Mouse (Mus musculus) forebrain, embryonic 13.5 days (tissue): ENCODE measurements at regions not wholly inside any gene's neighbourhood (a gene's known extent, or its start where the extent isn't known, plus 50 kb on each side); places are given as distances from the start of the nearest gene placed in this dataset.

Source experiments
- ATAC-seq: fragments of 200-750 bp; cut with Nextera tagmentation; 2 replicates; pipeline ENCODE4 v1.8.0; 2017
- H3K27ac ChIP-seq: fragments of 300-500 bp; sonication (generic); 2 replicates; pipeline ENCODE4 v1.5.1; 2015; ENCODE audit warnings: inconsistent platforms, mild to moderate bottlenecking, moderate library complexity
- H3K27me3 ChIP-seq: fragments of 300-500 bp; sonication (generic); 2 replicates; pipeline ENCODE4 v1.6.1; 2015; ENCODE audit warnings: mild to moderate bottlenecking, inconsistent platforms
- H3K36me3 ChIP-seq: fragments of 300-500 bp; sonication (generic); 2 replicates; pipeline ENCODE4 v1.6.1; 2015; ENCODE audit warnings: mild to moderate bottlenecking, inconsistent platforms; ENCODE audit not compliant: poor library complexity, severe bottlenecking
- H3K4me1 ChIP-seq: fragments of 300-500 bp; sonication (generic); 2 replicates; pipeline ENCODE4 v1.6.1; 2015; ENCODE audit warnings: inconsistent platforms
- H3K4me2 ChIP-seq: fragments of 300-500 bp; sonication (generic); 2 replicates; pipeline ENCODE4 v1.6.1; 2015; ENCODE audit warnings: inconsistent platforms, mild to moderate bottlenecking, moderate library complexity
- H3K4me3 ChIP-seq: fragments of 300-500 bp; sonication (generic); 2 replicates; pipeline ENCODE4 v1.5.1; 2015; ENCODE audit warnings: mild to moderate bottlenecking, inconsistent platforms
- H3K9ac ChIP-seq: fragments of 300-500 bp; sonication (generic); 2 replicates; pipeline ENCODE4 v1.6.1; 2015; ENCODE audit warnings: mild to moderate bottlenecking, inconsistent platforms
- H3K9me3 ChIP-seq: fragments of 300-500 bp; sonication (generic); replicated peaks from 2 replicates; pipeline ENCODE4 v1.6.1; 2016; ENCODE audit warnings: inconsistent platforms
- WGBS: fragments of 180-500 bp; shearing (Covaris S2); methylation state at CpG from one replicate; pipeline ENCODE4 v1.1.7; 2015; 5-methylcytosine and 5-hydroxymethylcytosine counted together

- Histone ChIP-seq H3K4me2 (no peak overlapping the region), H3K27me3 (no peaks in the 10 kb centered on the region), H3K27ac (no peak overlapping the region; the same call in 1 of the 2 replicates), H3K9ac (0 out of 2 replicates have a peak overlapping the region, but pooled peaks have one; percentile 3), H3K4me3 (no peak overlapping the region), H3K4me1 (peaks cover 24% of the 10 kb centered on the region), H3K9me3 (0 out of 2 replicates have a peak, but pooled peaks cover under 1% of the 10 kb centered on the region), H3K36me3 (no peaks in the 10 kb centered on the region)
- 85% methylated on average over 15 of the region's 15 CpGs for WGBS
- ATAC-seq, result no peak
These were observed 273.0 kb downstream of the Rngtt start for GRCm38 (mm10) chr4:33582986-33583720.

DNA sequence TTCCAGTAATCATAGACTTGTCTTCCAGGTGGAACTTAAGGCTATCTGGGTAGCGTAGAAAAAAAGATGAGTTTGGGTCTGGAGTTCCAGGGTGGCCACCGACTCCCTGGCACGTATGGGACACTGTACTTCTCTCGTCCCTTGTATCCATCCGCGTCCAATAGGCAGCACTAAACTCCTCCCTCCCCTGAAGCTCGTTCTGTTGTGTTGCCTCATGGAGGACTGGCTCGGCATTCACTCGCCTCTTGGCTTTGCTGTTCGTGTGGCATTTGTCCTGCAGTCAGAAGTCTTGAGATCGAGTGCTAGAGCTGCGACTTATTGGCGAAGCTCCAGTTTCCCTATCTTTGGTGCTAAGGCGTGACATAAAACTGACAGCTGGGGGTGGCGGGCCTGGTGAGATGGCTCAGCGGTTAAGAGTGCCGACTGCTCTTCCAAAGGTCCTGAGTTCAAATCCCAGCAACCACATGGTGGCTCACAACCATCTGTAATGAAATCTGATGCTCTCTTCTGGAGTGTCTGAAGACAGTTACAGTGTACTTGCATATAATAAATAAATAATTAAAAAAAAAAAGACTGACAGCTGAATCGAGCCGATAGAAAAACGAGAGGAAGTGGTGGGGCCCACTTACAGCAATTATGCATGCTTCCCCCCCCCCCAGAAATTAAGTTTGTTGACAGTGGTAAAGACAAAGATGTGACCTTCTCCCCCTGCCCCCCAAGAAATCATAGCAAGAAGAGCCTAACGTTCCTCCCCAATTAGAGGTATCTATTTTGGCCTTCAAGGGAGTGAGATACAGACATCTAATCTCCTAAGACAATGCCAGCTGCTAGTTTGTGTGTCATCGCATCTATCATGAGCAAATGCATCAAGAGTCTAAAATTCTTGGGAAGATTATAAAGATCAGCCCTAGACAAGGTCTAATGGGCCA, 274.1 kb downstream of the Rngtt start:
- no peaks in the 10 kb centered on the region for H3K9me3 ChIP-seq
- H3K4me3 ChIP-seq, result no peak overlapping the region
- 89% methylated on average over 22 of the region's 22 CpGs for WGBS
- ATAC-seq, result no peak
- no peak overlapping the region for H3K9ac ChIP-seq
- no peaks in the 10 kb centered on the region for H3K36me3 ChIP-seq
- H3K27ac ChIP-seq, result no peak overlapping the region
- H3K4me1 ChIP-seq, result peaks cover 33% of the 10 kb centered on the region
- no peaks in the 10 kb centered on the region for H3K27me3 ChIP-seq
- no peak overlapping the region for H3K4me2 ChIP-seq

GRCm38 (mm10) chr4:33585821-33586220, 275.7 kb downstream of the Rngtt start:
- Histone ChIP-seq H3K4me3 (no peak overlapping the region), H3K4me1 (peaks cover 36% of the 10 kb centered on the region), H3K36me3 (no peaks in the 10 kb centered on the region), H3K27me3 (no peaks in the 10 kb centered on the region), H3K9ac (no peak overlapping the region), H3K27ac (peak overlapping the region; percentile 67; the same call in 1 of the 2 replicates), H3K4me2 (no peak overlapping the region), H3K9me3 (no peaks in the 10 kb centered on the region)
- 85% methylated on average over 6 of the region's 6 CpGs for WGBS
- ATAC-seq, result no peak

- 30% methylated on average over 4 of the region's 4 CpGs for WGBS
- H3K4me3 ChIP-seq, result no peak overlapping the region
These were observed 276.1 kb downstream of the Rngtt start for GRCm38 (mm10) chr4:33586290-33586614.

GRCm38 (mm10) chr4:33586615-33587451, 276.7 kb downstream of the Rngtt start:
- WGBS, result 8% methylated on average over 15 of the region's 15 CpGs
- peak overlapping the region; percentile 15 for H3K4me3 ChIP-seq
- peak; percentile 87 for ATAC-seq

More at GRCm38 (mm10) chr4:33586290-33586614, 276.1 kb downstream of the Rngtt start:
- H3K27ac ChIP-seq, result peak overlapping the region; percentile 67
- ATAC-seq, result peak; percentile 50
- no peaks in the 10 kb centered on the region for H3K27me3 ChIP-seq
- H3K4me2 ChIP-seq, result peak overlapping the region; percentile 49
- H3K9ac ChIP-seq, result peak overlapping the region; percentile 35
- H3K4me1 ChIP-seq, result peaks cover 36% of the 10 kb centered on the region
- no peaks in the 10 kb centered on the region for H3K36me3 ChIP-seq
- H3K9me3 ChIP-seq, result no peaks in the 10 kb centered on the region

GRCm38 (mm10) chr4:33587666-33588065, 277.6 kb downstream of the Rngtt start:
- no peak overlapping the region for H3K27ac ChIP-seq
- no peaks in the 10 kb centered on the region for H3K36me3 ChIP-seq
- 73% methylated on average over 11 of the region's 11 CpGs for WGBS
- ATAC-seq, result peak; percentile 17
- H3K4me3 ChIP-seq, result no peak overlapping the region
- H3K27me3 ChIP-seq, result no peaks in the 10 kb centered on the region
- H3K4me2 ChIP-seq, result peak overlapping the region; percentile 49; the same call in 1 of the 2 replicates
- no peak overlapping the region for H3K9ac ChIP-seq
- H3K9me3 ChIP-seq, result 0 out of 2 replicates have a peak, but pooled peaks cover 4% of the 10 kb centered on the region
- H3K4me1 ChIP-seq, result peaks cover 36% of the 10 kb centered on the region

More at GRCm38 (mm10) chr4:33586615-33587451, 276.7 kb downstream of the Rngtt start:
- no peaks in the 10 kb centered on the region for H3K9me3 ChIP-seq
- H3K9ac ChIP-seq, result peak overlapping the region; percentile 35
- H3K4me1 ChIP-seq, result peaks cover 36% of the 10 kb centered on the region
- H3K27me3 ChIP-seq, result no peaks in the 10 kb centered on the region
- H3K4me2 ChIP-seq, result peak overlapping the region; percentile 49
- no peaks in the 10 kb centered on the region for H3K36me3 ChIP-seq
- peak overlapping the region; percentile 67 for H3K27ac ChIP-seq

DNA sequence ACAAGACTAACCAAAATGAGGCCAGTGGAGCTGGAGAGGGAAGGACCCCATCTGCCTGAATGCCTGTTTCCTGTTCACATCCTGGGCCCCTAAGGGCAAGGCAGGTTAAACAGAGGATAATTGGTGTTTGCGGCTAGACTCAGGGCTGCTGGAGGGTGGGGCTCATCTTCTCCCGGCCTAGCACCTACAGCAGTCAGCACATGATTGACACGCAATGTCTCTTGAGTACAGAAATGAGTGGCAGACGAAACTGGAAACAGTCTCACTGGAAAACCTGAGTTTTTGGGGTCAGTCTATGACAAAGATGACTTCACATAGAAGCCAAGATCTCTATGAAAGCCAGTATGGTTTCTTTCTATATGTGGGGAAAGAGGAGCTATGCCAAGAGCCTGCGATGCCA, 278.0 kb downstream of the Rngtt start:
- 84% methylated on average over 5 of the region's 5 CpGs for WGBS
- Histone ChIP-seq H3K36me3 (no peaks in the 10 kb centered on the region), H3K4me2 (no peak overlapping the region), H3K27me3 (no peaks in the 10 kb centered on the region), H3K9me3 (0 out of 2 replicates have a peak, but pooled peaks cover 4% of the 10 kb centered on the region), H3K9ac (no peak overlapping the region), H3K4me1 (peaks cover 36% of the 10 kb centered on the region), H3K27ac (no peak overlapping the region), H3K4me3 (no peak overlapping the region)
- no peak for ATAC-seq

DNA sequence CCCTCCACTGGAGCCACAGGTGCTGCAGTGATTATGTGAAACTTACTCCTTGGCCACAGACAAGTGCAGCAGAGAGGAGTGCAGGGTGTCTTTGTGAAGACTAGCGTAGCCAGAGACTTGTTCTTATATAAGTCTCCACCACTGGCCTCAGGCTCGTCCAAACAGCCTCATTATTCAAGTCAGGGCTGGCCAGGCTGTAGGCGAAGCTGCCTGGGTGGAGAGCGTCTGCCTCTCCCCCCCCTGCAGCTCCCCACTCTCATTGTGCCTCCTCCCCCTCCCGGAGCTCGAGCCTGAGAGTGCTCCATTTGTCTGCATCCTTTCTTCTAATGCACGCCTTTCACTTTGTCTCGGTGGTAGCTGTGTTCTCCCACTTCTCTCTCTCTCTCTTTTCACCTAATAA, 279.1 kb downstream of the Rngtt start:
- H3K4me3 ChIP-seq, result no peak overlapping the region
- H3K27ac ChIP-seq, result no peak overlapping the region
- H3K36me3 ChIP-seq, result no peaks in the 10 kb centered on the region
- 3% methylated on average over 8 of the region's 8 CpGs for WGBS
- H3K4me1 ChIP-seq, result peaks cover 36% of the 10 kb centered on the region
- 0 out of 2 replicates have a peak, but pooled peaks have one; percentile 14 for ATAC-seq
- 0 out of 2 replicates have a peak overlapping the region, but pooled peaks have one; percentile 26 for H3K9ac ChIP-seq
- H3K4me2 ChIP-seq, result peak overlapping the region; percentile 45
- H3K27me3 ChIP-seq, result no peaks in the 10 kb centered on the region
- 0 out of 2 replicates have a peak, but pooled peaks cover 4% of the 10 kb centered on the region for H3K9me3 ChIP-seq

- Histone ChIP-seq H3K27me3 (no peaks in the 10 kb centered on the region), H3K4me3 (no peak overlapping the region), H3K27ac (peak overlapping the region; percentile 25; the same call in 1 of the 2 replicates), H3K4me1 (peaks cover 12% of the 10 kb centered on the region; the same call in 1 of the 2 replicates), H3K9ac (peak overlapping the region; percentile 37; the same call in 1 of the 2 replicates), H3K4me2 (peak overlapping the region; percentile 20; the same call in 1 of the 2 replicates), H3K9me3 (0 out of 2 replicates have a peak, but pooled peaks cover 4% of the 10 kb centered on the region), H3K36me3 (no peaks in the 10 kb centered on the region)
- WGBS, result 37% methylated on average over 11 of the region's 11 CpGs
- peak; percentile 74 for ATAC-seq
These were observed 285.0 kb downstream of the Rngtt start for GRCm38 (mm10) chr4:33594997-33595657.

DNA sequence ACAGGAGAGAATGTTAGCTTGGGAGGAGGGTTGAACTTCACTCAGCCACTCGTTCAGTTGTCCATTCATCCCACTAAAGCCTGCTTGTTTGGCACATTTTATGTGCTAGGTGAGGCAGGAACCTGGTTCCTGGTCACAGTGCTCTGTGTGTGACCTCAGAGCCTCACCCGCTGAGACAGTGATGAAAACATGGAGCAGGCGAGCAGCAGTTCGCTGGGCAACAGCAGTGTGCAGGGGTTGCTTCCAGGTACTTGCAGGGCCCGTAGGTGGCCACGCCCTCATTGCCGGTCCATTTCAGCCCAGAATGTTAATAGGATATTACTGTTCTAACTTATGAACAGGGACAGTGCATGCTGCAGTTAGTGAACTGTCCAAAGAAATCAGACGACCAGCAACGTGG, 285.7 kb downstream of the Rngtt start:
- peak; percentile 52 for ATAC-seq
- Histone ChIP-seq H3K27me3 (no peaks in the 10 kb centered on the region), H3K9ac (no peak overlapping the region), H3K4me3 (no peak overlapping the region), H3K4me2 (no peak overlapping the region), H3K36me3 (no peaks in the 10 kb centered on the region), H3K9me3 (0 out of 2 replicates have a peak, but pooled peaks cover 4% of the 10 kb centered on the region), H3K4me1 (peaks cover 12% of the 10 kb centered on the region; the same call in 1 of the 2 replicates), H3K27ac (peak overlapping the region; percentile 25; the same call in 1 of the 2 replicates)
- WGBS, result 73% methylated on average over 9 of the region's 9 CpGs

- H3K27me3 ChIP-seq, result no peaks in the 10 kb centered on the region
- 45% methylated on average over 1 of the region's 1 CpGs for WGBS
These were observed 289.9 kb downstream of the Rngtt start for GRCm38 (mm10) chr4:33599966-33600365.

More at GRCm38 (mm10) chr4:33599966-33600365, 289.9 kb downstream of the Rngtt start:
- no peak overlapping the region for H3K4me3 ChIP-seq
- H3K36me3 ChIP-seq, result no peaks in the 10 kb centered on the region
- H3K9ac ChIP-seq, result no peak overlapping the region
- no peaks in the 10 kb centered on the region for H3K9me3 ChIP-seq
- ATAC-seq, result no peak
- peaks cover 10% of the 10 kb centered on the region; the same call in 1 of the 2 replicates for H3K4me1 ChIP-seq
- no peak overlapping the region for H3K4me2 ChIP-seq
- H3K27ac ChIP-seq, result no peak overlapping the region
